Mouse (Mus musculus): ENCODE measurements around the gene Pikfyve.

Gene Pikfyve

DNA sequence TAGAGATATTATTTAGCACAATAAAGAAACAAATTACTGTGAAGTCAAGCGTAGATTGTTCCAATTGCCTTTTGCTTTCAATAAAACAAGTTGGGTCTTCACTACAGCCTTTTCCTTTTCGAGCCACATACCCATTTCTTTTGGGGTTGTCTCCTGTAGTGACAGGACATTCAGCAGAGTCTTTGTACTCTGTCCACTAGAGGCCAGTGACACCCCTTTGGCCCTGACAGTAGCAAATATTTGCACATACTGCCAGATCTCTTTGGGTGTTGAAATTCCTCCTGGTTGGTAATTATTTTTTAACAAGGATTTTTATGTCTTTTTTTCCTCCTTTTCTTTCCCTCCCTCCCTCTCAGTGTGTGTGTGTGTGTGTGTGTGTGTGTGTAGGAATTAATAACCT lies 126.4 kb downstream of the Pikfyve start:
- DNase-seq (ENCODE audit: low read depth in 2 of 2, low spot score in 2 of 2) = no peak

DNA sequence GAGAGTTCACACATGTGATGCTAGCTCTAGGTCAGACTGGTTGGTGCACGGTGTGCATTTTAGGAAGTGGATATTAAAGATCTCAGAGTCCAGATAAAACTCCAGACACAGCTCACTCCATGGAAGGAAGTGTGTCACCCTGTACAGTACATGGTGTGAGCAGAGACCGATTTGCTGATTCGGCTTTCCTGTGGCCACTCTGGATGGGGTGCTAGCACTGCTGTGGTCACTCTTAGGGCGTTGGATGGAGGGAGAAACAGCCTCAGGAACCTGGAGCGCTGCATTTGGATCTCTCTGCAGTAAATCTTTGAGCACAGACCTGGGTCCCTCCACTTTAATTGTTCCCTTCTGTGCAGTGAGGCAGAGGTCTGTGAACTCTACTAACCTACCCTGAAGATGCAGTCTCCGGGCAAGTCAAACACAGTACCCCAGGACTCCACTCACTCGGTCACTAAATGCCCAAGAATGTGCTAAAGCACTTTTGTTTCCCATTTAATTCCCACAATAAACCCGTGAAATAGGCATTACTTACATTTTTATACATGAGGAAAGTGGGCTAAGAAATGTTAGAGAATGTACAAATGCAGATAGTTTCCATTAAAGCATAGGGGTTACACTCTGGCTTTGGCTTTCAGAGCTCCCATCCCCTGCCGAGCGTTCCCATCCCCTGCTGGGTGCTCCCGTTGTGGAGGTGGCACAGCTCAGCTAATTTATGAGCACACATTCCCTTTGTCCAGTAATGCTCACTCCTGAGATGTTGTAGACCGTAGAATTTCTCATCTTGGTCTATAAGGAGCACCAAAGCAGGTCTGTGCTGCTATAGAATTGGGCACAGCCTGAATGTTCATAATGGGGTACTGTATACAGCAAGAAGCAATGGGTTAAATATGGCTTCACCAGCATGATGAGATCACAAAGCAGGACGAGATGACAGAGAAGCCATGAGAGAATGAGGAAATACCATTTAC lies 127.9 kb downstream of the Pikfyve start:
- no peak for DNase-seq (ENCODE audit: low read depth in 2 of 2, low spot score in 2 of 2)

GRCm38 (mm10) chr1:65315022-65315407 lies 128.5 kb downstream of the Pikfyve start:
- no peak for DNase-seq (ENCODE audit: low read depth in 2 of 2, low spot score in 2 of 2)
